Mouse (Mus musculus): ENCODE data around the gene Rin2. TPM values are rescaled to one million over a fixed set of nuclear protein-coding genes. Genes with fewer than 3 reads are reported as not detected.
A peak's percentile ranks its signal among the peaks of the same experiment; 100 is the strongest.

Gene Rin2
- total RNA-seq (2021) = 10 to 100 TPM; 17.5 to 22.2 TPM

- intact Hi-C loops (cut with DNase I) = no loop called here
- peak in 1 of 2 experiments; percentile 87 for DNase-seq (ENCODE audit: extremely low spot score in 1 of 2, low spot score in 2 of 2)
Measured at GRCm38 (mm10) chr2:145675142-145675755, at the start of gene Rin2. TSS of gene Rin2 (plus strand) at chr2:145675215.

- intact Hi-C loops (cut with DNase I) = no loop called here
- no peak for DNase-seq (ENCODE audit: extremely low spot score in 1 of 2, low spot score in 2 of 2)
Measured at GRCm38 (mm10) chr2:145631123-145631798, 43.8 kb upstream of the Rin2 start.

DNA sequence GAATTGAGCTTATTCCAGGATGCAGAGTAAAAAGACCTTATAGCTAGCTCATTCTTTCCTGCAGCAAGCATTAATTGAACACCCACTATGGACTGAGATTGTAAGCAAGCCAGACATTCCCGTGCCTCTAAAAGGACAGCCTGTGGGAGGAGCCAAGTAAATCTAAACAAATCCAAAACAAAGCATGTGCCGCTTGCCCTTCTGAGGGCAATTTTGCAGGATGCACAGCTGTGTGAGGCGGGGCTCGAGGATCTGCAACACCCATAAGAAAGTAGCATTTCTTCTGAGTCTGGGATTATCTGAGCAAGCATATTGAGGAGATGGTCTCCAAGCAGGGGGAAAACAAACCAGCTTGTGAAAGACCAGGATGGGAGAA, 43.2 kb upstream of the Rin2 start:
- no peak for DNase-seq (ENCODE audit: extremely low spot score in 1 of 2, low spot score in 2 of 2)
- intact Hi-C loops (cut with DNase I) = no loop called here

GRCm38 (mm10) chr2:145633811-145634210, 41.2 kb upstream of the Rin2 start:
- intact Hi-C loops (cut with DNase I) = no loop called here
- no peak for DNase-seq (ENCODE audit: extremely low spot score in 1 of 2, low spot score in 2 of 2)

GRCm38 (mm10) chr2:145640255-145640984, 34.6 kb upstream of the Rin2 start:
- intact Hi-C loops (cut with DNase I) = no loop called here
- no peak for DNase-seq (ENCODE audit: extremely low spot score in 1 of 2, low spot score in 2 of 2)

- no peak for DNase-seq (ENCODE audit: extremely low spot score in 1 of 2, low spot score in 2 of 2)
- intact Hi-C loops (cut with DNase I) = no loop called here
Measured at GRCm38 (mm10) chr2:145655373-145655960, 19.5 kb upstream of the Rin2 start.

DNA sequence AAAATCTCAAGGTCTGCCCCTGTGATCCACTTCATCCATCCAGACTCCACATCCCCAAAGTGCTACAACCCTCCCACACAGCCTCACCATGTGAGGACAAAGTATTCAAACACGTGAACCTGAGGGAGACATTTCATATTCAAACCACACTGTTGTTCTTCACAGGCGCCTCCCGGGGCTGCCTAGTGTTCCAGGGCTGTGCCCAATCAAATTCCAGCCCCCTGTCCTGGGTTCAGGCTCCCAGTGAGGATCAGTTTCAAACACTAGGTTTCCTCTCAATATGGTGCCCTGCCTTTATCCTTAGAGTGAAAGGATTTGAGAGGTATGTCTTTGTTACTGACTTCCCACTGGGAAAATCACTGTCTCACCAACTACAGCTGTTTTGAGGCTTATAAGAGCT, 18.9 kb upstream of the Rin2 start:
- intact Hi-C loops (cut with DNase I) = no loop called here

GRCm38 (mm10) chr2:145656716-145657115, 18.3 kb upstream of the Rin2 start:
- DNase-seq (ENCODE audit: extremely low spot score in 1 of 2, low spot score in 2 of 2) = no peak
- intact Hi-C loops (cut with DNase I) = no loop called here

More for the DNA sequence above, 18.9 kb upstream of the Rin2 start:
- no peak for DNase-seq (ENCODE audit: extremely low spot score in 1 of 2, low spot score in 2 of 2)

DNA sequence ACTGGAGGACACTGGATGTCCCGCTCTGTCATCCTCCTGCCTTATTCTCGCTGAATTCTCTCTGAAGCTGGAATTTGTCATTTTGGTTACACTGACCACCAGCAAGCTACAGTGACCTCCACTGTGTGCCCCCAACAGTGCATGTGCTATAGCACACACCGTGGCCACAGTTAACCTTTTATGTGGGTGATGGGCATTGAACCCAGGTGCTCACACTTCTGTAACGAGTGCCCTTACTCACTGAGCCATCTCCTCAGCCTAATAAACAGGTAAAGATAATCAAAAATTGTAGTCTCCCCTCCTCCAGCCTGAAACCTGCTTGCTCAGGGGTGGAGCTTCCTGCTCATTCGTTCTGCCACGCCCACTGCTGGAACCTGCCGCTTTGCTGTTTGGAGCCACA, 13.8 kb upstream of the Rin2 start:
- intact Hi-C loops (cut with DNase I) = no loop called here
- DNase-seq (ENCODE audit: extremely low spot score in 1 of 2, low spot score in 2 of 2) = no peak

DNA sequence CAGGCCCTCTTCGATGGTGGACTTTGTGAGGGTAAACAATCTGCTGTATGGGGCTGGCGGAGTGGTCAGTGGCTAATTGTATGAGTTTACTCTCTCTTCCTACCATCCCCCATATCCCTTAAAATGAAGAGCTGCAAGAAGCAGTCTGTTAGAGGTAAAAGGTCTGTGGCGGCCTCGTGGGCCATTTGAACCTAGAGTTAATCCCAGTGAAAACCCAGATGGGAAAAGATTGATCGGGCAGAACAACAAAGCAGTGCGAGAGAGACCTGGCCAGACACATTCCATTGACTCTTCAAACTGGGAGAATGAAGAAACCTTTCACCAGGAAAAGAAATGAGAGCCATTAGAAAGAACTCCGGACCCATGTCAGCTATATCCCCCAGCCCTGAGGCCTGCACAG, 11.1 kb upstream of the Rin2 start:
- DNase-seq (ENCODE audit: extremely low spot score in 1 of 2, low spot score in 2 of 2) = no peak
- intact Hi-C loops (cut with DNase I) = no loop called here

DNA sequence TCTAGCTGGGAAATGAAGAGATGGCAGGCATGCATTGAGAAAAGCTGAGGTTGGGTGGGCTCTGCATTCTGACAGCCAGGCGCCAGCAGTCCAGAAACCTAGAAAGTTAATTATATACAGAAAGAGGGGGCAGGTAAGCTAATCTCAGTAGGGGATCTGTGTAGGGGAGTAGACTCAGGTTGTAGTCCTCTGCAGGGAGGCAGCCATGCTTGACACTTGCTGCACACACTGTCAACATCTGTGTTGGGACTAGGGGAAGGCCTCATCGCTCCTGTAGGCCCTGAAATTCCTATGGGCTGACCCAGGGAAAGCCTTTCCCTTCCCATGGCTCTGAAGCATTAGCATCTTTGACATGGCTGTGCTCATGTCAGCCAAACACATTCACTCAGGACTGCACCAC, 10.7 kb upstream of the Rin2 start:
- DNase-seq (ENCODE audit: extremely low spot score in 1 of 2, low spot score in 2 of 2) = no peak
- intact Hi-C loops (cut with DNase I) = no loop called here

DNA sequence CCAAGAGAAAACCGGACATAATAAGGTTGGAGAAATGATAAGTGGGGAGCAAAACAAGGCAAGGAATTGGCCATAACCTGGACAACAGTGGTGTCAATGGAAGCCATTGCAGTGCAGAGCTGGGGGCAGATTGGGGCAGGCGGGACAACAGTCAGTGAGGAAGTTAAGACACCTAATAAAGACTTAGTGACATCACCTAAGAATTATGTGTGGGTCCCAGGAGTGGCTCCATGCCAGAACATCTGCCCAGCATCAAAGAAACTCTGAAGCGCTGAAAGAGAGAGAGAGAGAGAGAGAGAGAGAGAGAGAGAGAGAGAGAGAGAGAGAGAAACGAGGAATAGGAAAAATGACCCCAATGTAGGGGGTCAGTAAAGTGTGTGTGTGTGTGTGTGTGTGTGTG, 6.9 kb upstream of the Rin2 start:
- DNase-seq (ENCODE audit: extremely low spot score in 1 of 2, low spot score in 2 of 2) = no peak
- intact Hi-C loops (cut with DNase I) = no loop called here

DNA sequence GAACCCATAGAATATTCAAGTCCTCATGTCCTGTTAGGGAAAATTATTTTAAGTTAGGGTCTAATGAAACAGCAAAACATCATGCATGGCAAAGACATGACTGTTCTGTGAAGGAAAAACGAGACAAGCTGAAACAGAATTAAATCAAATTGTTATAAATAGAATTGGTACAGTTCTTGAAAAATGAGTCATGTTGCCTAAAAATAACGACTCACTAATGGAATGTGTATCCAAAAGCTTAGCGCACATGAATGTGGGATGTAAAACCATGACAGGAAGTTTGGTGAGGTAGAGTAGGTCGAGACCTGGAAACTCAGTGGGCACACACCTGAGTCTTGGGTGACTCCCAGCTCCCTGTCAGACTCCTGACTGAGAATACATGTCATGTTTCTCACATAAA, 4.9 kb upstream of the Rin2 start:
- intact Hi-C loops (cut with DNase I) = no loop called here
- no peak for DNase-seq (ENCODE audit: extremely low spot score in 1 of 2, low spot score in 2 of 2)

DNA sequence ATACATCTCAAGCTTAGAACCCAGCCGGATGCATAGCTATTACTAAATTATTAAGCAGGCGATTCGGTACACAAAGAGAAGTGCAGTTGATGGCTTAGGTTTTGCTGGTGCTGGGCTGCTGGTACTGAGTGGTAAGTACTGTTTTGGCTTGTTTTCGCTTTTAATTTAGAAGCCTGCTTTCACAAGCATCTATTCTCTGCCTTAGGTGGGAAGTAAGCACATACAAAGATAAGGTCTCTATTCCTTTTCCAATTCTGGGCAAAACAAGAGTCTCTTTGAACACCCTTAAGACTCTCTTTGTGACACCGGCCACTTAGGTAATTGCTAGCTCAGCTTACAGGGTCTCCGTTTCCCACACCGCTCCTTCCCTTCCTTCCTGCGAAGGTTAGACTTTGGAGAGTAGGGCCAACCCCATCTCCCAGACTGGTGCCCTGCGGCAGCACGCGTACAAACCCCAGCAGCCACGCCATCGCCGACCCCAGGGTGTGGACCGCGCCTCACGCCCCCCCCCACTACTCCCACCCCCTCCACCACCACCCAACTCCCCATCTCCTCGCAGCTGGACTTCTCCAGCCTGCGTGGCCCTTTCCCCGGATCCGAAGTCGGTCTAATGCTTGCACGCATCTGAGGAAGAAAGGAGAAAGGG, 396 bp upstream of the Rin2 start:
- intact Hi-C loops (cut with DNase I) = no loop called here
- DNase-seq (ENCODE audit: extremely low spot score in 1 of 2, low spot score in 2 of 2) = no peak

GRCm38 (mm10) chr2:145675756-145676543, 935 bp downstream of the Rin2 start:
- peak in 1 of 2 experiments; percentile 71 for DNase-seq (ENCODE audit: extremely low spot score in 1 of 2, low spot score in 2 of 2)
- intact Hi-C loops (cut with DNase I) = no loop called here

DNA sequence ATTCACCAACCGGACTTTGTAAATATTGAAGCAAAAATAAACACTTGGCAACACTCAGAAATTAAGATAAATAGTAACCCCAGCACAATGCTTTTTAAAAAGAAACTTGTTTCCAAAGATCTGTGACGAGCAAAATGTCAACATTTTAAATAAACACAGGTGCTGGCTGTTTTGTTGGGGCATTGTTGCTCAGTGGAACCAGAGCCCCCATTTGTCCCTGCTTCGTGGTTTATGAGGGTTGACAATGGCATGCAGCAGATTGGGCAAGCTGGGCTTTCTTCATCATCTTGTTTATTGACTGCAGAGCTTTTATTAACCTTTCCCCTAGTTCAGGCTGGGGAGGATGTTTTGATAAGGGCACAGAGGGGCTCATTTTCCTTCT, 1.5 kb downstream of the Rin2 start:
- peak in 1 of 2 experiments; percentile 22 for DNase-seq (ENCODE audit: extremely low spot score in 1 of 2, low spot score in 2 of 2)
- intact Hi-C loops (cut with DNase I) = no loop called here

DNA sequence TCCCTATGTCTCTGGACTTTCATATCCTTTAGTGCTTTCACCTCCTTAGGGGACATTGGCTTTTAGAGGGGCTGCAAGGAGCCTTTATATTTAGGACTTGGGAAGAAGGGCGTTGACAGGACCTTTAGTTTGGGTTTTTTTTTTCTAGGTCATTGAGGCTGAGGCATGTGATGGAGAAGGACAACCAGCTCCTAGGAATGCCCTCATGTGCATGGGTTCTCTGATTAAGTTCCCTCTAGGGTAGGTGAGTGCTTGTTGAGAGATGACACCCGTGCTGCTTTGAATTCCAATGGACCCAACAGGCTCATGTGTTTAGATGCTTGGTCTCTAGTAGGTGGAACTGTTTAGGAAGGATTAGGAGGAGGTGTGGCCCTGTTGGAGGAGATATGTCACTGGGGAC, 1.9 kb downstream of the Rin2 start:
- no peak for DNase-seq (ENCODE audit: extremely low spot score in 1 of 2, low spot score in 2 of 2)
- intact Hi-C loops (cut with DNase I) = no loop called here

DNA sequence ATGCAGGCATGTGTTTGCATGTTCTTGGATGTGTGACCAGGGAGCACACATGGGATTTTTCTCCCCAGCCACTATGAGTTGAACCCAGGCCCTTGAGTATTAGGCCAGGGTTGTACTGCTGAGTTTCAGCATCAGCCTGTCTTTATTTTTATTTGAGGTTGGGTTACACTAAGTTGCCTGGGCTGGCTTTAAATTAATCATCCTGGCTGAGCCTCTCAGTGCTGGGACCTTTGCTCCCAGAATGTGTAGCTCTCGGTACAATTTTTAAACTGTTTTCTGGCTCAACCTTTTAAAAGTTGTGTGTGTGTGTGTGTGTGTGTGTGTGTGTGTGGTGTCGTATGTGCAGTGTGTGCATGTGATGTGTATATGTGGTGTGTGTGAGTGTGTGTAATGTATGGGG, 5.1 kb downstream of the Rin2 start:
- no peak for DNase-seq (ENCODE audit: extremely low spot score in 1 of 2, low spot score in 2 of 2)
- intact Hi-C loops (cut with DNase I) = no loop called here

DNA sequence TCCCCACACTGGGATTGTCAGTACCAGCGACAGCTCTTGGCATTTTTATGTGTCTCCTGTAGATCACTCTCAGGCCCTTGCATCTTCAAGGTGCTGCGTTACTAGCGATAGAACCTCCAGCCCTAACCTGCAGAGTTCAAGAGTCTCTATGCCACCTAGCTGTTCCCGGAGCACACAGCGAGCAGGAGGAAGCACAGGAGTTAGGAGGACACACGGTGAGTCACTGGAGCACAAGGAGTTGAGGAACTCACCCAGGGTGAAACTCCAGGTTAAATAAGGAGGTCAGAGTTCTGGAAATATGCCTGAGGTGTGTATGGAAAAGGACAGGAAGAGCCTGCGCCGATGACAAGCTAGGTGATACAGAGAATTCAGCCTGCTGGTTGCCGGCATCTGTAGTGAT, 5.7 kb downstream of the Rin2 start:
- no peak for DNase-seq (ENCODE audit: extremely low spot score in 1 of 2, low spot score in 2 of 2)
- intact Hi-C loops (cut with DNase I) = no loop called here
